Mouse (Mus musculus): ENCODE data around the gene Dysf.

DNA sequence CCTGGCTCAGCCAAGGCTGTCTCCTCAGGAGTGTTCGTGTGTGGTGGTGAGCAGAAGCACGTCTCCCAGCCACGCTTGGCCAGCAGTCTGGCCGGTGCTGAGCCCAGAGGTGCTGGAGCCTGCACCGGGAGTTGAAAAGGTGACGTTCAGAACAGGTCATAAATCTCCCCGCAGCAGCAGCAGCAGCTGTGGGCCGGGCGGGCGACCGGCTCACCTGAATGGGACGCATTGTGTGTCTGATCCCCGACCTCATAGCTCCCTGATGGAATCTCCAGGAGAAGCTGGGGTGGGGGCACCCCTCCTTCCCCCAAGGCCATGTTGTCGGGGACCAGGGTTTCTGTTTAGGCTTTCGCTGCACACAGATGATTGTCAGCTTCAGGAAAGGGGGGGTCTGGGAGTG lies 93.6 kb downstream of the Dysf start:
- TF ChIP-seq USF1 (IDR thresholded peaks at IDR 0.05; ENCODE audit: low read depth, low read length), result no peak
- TF ChIP-seq TAL1 (IDR thresholded peaks at IDR 0.05; ENCODE audit: low read length), result no peak
- no peak for TF ChIP-seq ZMIZ1 (IDR thresholded peaks at IDR 0.05; ENCODE audit: low read depth, low read length)
